Mouse (Mus musculus) lung, embryonic 14.5 days (tissue): ENCODE results near the gene Klhdc3. TPM values are rescaled to one million over a fixed set of nuclear protein-coding genes. Genes with fewer than 3 reads are reported as not detected.

Experiments used
- ATAC-seq: fragments of 200-750 bp; cut with Nextera tagmentation; 2 replicates; pipeline ENCODE4 v1.8.0; 2017; ENCODE audit warnings: mild to moderate bottlenecking, moderate TSS enrichment, moderate library complexity; ENCODE audit not compliant: insufficient read depth
- DNase-seq: peaks from one replicate; pipeline ENCODE4 v3.0.0-alpha.2; 2015
- H3K27ac ChIP-seq: fragments of 300-500 bp; sonication (generic); 2 replicates; pipeline ENCODE4 v1.5.1; 2014; ENCODE audit warnings: low read depth, mild to moderate bottlenecking, moderate library complexity
- H3K27me3 ChIP-seq: fragments of 300-500 bp; sonication (generic); 2 replicates; pipeline ENCODE4 v1.6.1; 2014; ENCODE audit warnings: low read length, control low read depth; ENCODE audit not compliant: insufficient read depth
- H3K36me3 ChIP-seq: fragments of 300-500 bp; sonication (generic); 2 replicates; pipeline ENCODE4 v1.6.1; 2014; ENCODE audit warnings: control low read depth; ENCODE audit not compliant: insufficient read depth
- H3K4me1 ChIP-seq: fragments of 300-500 bp; sonication (generic); 2 replicates; pipeline ENCODE4 v1.6.1; 2014; ENCODE audit warnings: antibody characterized with exemption, control low read depth; ENCODE audit not compliant: insufficient read depth
- H3K4me2 ChIP-seq: fragments of 300-500 bp; sonication (generic); 2 replicates; pipeline ENCODE4 v1.6.1; 2014; ENCODE audit warnings: mild to moderate bottlenecking
- H3K4me3 ChIP-seq: fragments of 300-500 bp; sonication (generic); 2 replicates; pipeline ENCODE4 v1.5.1; 2014; ENCODE audit warnings: low read depth, low read length
- H3K9ac ChIP-seq: fragments of 300-500 bp; sonication (generic); 2 replicates; pipeline ENCODE4 v1.6.1; 2014
- H3K9me3 ChIP-seq: fragments of 300-500 bp; sonication (generic); 2 replicates; pipeline ENCODE4 v1.6.1; 2016; ENCODE audit warnings: low read depth, low read length, control low read depth
- CTCF ChIP-seq: IDR thresholded peaks from 2 replicates; pipeline ENCODE4 v1.5.1; 2016; ENCODE audit warnings: antibody characterized with exemption, low read depth
- WGBS: fragments of 180-500 bp; shearing (Covaris S2); extraction: QIAGEN DNeasy Blood & Tissue Kit; methylation state at CpG from one replicate; pipeline ENCODE4 v1.1.7; 2014; 5-methylcytosine and 5-hydroxymethylcytosine counted together
- polyA plus RNA-seq: library from polyadenylated mRNA; unstranded; fragments of >200 nt; fragmentation: Nextera tagmentation; extraction: Ambion mirVana; gene quantifications from 2 replicates; pipeline ENCODE4 v1.2.1, GENCODE M21; 2014

Gene Klhdc3
- polyA plus RNA-seq, 1 experiment from 2014 or later = 111 TPM

DNA sequence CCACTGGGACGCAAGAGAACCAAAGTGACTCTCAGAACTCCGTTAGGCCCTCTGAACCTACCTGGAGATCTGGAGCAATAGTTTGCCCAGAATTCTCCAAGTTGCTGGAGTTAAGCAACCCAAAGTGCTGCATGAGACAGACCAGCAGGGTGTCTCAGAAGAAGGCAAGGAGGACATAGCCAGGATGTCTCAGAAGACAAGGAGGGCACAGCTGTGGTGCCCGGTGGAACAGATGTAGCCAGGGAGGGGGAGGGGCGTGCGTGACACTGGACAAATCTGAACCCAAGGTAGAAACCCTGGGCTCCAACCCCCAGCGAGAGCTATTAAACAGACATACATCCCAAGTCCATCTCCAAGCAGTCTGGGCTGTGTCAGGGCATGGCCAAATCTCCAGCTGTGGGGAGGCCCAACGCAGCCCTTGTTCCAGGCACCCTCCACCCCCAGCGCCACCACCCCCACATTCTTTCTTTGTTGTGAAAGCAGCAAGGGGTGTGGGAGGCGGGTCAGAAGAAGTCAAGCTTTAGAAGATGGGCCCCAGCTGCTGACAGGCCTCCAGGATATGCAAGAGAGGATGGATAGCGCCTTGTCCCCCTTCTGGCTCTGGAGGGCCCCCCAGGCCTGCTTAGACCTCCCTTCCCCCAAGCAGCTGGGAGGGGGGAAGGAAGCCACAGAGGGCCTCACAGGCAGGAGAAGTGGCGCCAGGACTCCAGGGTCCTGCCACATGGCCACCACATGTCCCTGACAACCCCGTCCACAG is 50.9 kb downstream of the Klhdc3 start:
- Histone ChIP-seq H3K9me3 (no peaks in the 10 kb centered on the region), H3K36me3 (peaks cover 4% of the 10 kb centered on the region; the same call in 1 of the 2 replicates), H3K4me2 (peak overlapping the region; percentile 86), H3K4me1 (peaks cover 35% of the 10 kb centered on the region), H3K4me3 (peak overlapping the region; percentile 96), H3K27ac (peak overlapping the region; percentile 99), H3K9ac (peak overlapping the region; percentile 99), H3K27me3 (no peaks in the 10 kb centered on the region)
- WGBS = 6% methylated on average over 12 of the region's 12 CpGs
- peak; percentile 25 for TF ChIP-seq CTCF
- peak; percentile 95 for DNase-seq
- ATAC-seq = peak; percentile 93

DNA sequence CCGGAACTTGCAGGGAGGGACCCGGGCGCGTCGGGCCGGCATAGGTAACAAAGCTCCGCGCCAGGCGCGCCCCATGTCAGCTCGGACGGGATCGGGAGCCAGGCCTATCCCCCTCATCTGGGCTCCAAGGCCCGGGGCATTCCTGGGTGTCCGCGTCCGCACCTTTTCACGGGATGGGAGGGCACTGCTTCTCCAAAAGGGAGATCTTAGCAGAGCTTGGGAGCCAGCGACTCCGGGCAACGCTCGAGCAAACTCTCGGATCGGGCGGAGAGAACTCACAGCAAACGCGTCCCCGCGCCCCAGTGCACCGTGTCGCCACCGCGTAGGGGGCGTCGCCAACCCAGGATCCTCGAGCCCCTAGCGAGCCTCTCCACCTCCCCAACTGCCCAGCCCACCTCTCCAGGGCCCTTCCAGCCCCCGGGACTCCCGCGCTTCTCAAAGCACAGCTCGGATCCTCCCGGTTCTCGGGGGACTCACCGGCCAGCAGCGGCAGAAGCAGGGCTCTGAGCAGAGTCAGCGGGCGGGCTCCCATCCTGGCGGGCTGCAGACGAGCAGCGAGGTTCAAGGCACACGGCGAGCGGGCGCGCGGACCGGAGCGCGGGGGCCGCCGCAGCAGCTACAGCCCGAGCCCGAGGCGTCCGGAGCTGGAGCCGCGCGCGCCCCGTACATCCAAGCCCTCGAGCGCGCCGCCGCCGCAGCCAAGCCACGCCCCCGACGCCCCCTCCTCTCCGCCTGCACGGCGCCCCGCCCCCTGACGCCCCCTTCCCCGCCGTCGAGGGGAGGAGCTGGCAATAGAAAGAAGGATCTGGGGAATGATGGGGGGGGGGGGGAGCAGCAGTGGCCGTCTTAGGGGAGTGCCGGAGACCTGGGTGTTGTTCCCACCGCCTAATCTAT is 51.7 kb downstream of the Klhdc3 start, which contains the start of gene Ptk7:
Gene Ptk7 (minus strand): TSS at position 714 of the 894 bp plus-strand sequence.
- WGBS = under 1% methylated on average over 80 of the region's 90 CpGs

DNA sequence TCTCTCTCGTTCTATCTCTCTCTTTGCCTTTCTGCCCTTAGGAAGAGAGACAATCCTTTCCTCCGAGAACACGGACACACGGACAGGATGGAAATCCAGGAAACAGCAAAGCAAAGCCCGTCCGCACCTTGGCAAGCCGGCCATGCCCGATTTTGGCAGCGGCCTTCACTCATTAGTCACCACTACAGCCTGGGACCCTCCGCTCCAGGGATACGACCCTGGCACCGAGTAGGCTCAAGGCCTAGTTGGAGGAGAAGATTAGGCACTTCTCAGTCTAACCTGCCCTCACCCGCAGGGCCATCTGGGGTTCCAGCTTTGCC is 52.3 kb downstream of the Klhdc3 start:
- peak overlapping the region; percentile 86 for H3K4me2 ChIP-seq
- TF ChIP-seq CTCF = no peak

More for the DNA sequence above, 51.7 kb downstream of the Klhdc3 start, which contains the start of gene Ptk7:
- peak within 1 kb of the TSS; percentile 86 for H3K4me2 ChIP-seq
- H3K36me3 ChIP-seq = peaks cover 4% of the 10 kb centered on the region; the same call in 1 of the 2 replicates
- peak within 1 kb of the TSS; percentile 96 for H3K4me3 ChIP-seq
- ATAC-seq = peak; percentile 67
- H3K9ac ChIP-seq = peak within 1 kb of the TSS; percentile 99
- TF ChIP-seq CTCF = no peak
- peak; percentile 94 for DNase-seq
- H3K4me1 ChIP-seq = peaks cover 43% of the 10 kb centered on the region
- no peaks in the 10 kb centered on the region for H3K9me3 ChIP-seq
- H3K27ac ChIP-seq = peak within 1 kb of the TSS; percentile 99
- H3K27me3 ChIP-seq = no peaks in the 10 kb centered on the region

DNA sequence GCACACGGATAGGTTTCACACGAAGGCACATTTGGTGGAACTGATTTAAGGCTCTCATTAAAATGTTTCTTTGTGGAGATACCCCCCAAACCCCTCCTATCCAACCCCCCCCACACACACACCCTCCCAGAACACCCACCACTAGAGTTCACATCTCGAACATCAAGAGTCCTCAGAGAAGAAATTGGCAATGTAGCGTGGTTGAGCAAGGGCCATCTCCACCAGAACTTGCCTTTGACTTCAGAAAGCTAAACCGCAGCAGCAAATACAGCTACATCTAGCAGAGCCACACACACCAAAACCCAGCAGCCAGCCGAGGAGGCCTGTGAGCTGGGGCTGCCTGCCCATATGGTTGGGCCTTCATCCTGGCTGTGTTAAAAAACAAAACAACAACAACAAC is 53.3 kb downstream of the Klhdc3 start:
- ATAC-seq (no peak), DNase-seq (no peak)
- WGBS = 25% methylated on average over 6 of the region's 6 CpGs
- Histone ChIP-seq H3K9me3 (no peaks in the 10 kb centered on the region), H3K9ac (peak overlapping the region; percentile 99), H3K4me2 (peak overlapping the region; percentile 86), H3K4me3 (peak overlapping the region; percentile 96), H3K27ac (peak overlapping the region; percentile 25; the same call in 1 of the 2 replicates), H3K36me3 (no peaks in the 10 kb centered on the region), H3K27me3 (no peaks in the 10 kb centered on the region), H3K4me1 (peaks cover 57% of the 10 kb centered on the region)
- TF ChIP-seq CTCF = no peak

More for the DNA sequence above, 52.3 kb downstream of the Klhdc3 start:
- H3K9ac ChIP-seq = peak overlapping the region; percentile 99
- peak; percentile 49 for DNase-seq
- no peak for ATAC-seq
- under 1% methylated on average over 13 of the region's 13 CpGs for WGBS
- peak overlapping the region; percentile 99 for H3K27ac ChIP-seq
- no peaks in the 10 kb centered on the region for H3K9me3 ChIP-seq
- no peaks in the 10 kb centered on the region for H3K27me3 ChIP-seq
- H3K4me3 ChIP-seq = peak overlapping the region; percentile 96
- H3K36me3 ChIP-seq = 0 out of 2 replicates have a peak, but pooled peaks cover 4% of the 10 kb centered on the region
- H3K4me1 ChIP-seq = peaks cover 48% of the 10 kb centered on the region

DNA sequence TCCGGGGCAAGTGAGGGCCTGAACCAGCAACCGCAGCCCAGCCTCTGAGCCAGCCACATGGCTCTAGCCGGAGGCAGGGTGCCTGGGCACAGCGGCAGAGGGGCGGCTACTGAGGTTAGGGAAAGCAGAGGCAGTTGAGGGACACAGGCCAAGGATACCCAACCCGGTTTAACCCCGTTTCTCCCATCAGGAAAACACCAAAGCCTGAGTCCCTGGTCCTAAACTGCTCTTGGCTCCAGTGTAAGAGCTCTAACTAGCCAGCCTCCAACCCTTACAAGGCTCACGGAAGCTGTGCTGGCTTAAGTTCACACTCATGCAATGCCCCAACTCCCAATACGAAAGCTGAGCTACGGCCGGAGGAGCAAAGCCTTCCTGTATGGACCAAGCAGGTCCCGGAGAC is 56.1 kb downstream of the Klhdc3 start:
- Histone ChIP-seq H3K27ac (peak overlapping the region; percentile 79), H3K4me1 (peaks cover 66% of the 10 kb centered on the region), H3K27me3 (no peaks in the 10 kb centered on the region), H3K9me3 (no peaks in the 10 kb centered on the region), H3K36me3 (no peaks in the 10 kb centered on the region), H3K4me2 (peak overlapping the region; percentile 86), H3K9ac (peak overlapping the region; percentile 38), H3K4me3 (peak overlapping the region; percentile 14)
- TF ChIP-seq CTCF = no peak
- WGBS = 45% methylated on average over 12 of the region's 12 CpGs
- ATAC-seq = no peak
- DNase-seq = peak; percentile 38

Other genes starting within 250 kb of the Klhdc3 start
- gene Slc22a7, start 242.5 kb downstream of the Klhdc3 start, polyA plus RNA-seq = not detected in 2 replicates
- gene Ttbk1, start 193.2 kb downstream of the Klhdc3 start, polyA plus RNA-seq = 0.05 and 0.11 TPM in 2 replicates
- 50.3 and 60.8 TPM in 2 replicates for gene Dnph1, start 184.2 kb downstream of the Klhdc3 start, polyA plus RNA-seq
- gene Cul9, start 134.5 kb downstream of the Klhdc3 start, polyA plus RNA-seq = 2.8 and 2.9 TPM in 2 replicates
- 11.4 and 15.1 TPM in 2 replicates for gene Srf, start 124.7 kb downstream of the Klhdc3 start, polyA plus RNA-seq
- 79.5 and 99.3 TPM in 2 replicates for gene Ptk7, start 51.4 kb downstream of the Klhdc3 start, polyA plus RNA-seq
- gene Klc4, start 34.9 kb downstream of the Klhdc3 start, polyA plus RNA-seq = 20.2 and 21.4 TPM in 2 replicates
- gene Mrpl2, start 34.7 kb downstream of the Klhdc3 start, polyA plus RNA-seq = 113 and 114 TPM in 2 replicates
- gene Cul7, start 30.6 kb downstream of the Klhdc3 start, polyA plus RNA-seq = 36.6 TPM in 2 replicates
- gene Rrp36, start 6.6 kb downstream of the Klhdc3 start, polyA plus RNA-seq = 47.6 and 48.5 TPM in 2 replicates
- 123 and 131 TPM in 2 replicates for gene Mea1, start 2.1 kb downstream of the Klhdc3 start, polyA plus RNA-seq
- 97.6 and 104 TPM in 2 replicates for gene Ppp2r5d, start 24.2 kb upstream of the Klhdc3 start, polyA plus RNA-seq
- gene Pex6, start 30.5 kb upstream of the Klhdc3 start, polyA plus RNA-seq = 23.0 and 25.7 TPM in 2 replicates
- gene Gnmt, start 48.3 kb upstream of the Klhdc3 start, polyA plus RNA-seq = 0.77 and 1.5 TPM in 2 replicates
- gene Cnpy3, start 71.3 kb upstream of the Klhdc3 start, polyA plus RNA-seq = 77.4 and 79.3 TPM in 2 replicates
- gene Ptcra, start 82.8 kb upstream of the Klhdc3 start, polyA plus RNA-seq = 0.24 and 0.37 TPM in 2 replicates
- gene 2310039H08Rik, start 91.7 kb upstream of the Klhdc3 start, polyA plus RNA-seq = 58.2 and 64.7 TPM in 2 replicates
- gene Rpl7l1, start 101.8 kb upstream of the Klhdc3 start, polyA plus RNA-seq = 169 and 171 TPM in 2 replicates
- gene Bicral, start 177.6 kb upstream of the Klhdc3 start, polyA plus RNA-seq = 4.7 and 6.5 TPM in 2 replicates
- 58.5 and 61.2 TPM in 2 replicates for gene Tbcc, start 209.8 kb upstream of the Klhdc3 start, polyA plus RNA-seq
- gene Prph2, start 229.5 kb upstream of the Klhdc3 start, polyA plus RNA-seq = not detected in 2 replicates